Mouse (Mus musculus): Measurements from ENCODE around the gene Ulk4. TPM values are rescaled to one million over a fixed set of nuclear protein-coding genes. Genes with fewer than 3 reads are reported as not detected.
A peak's percentile ranks its signal among the peaks of the same experiment; 100 is the strongest.

Gene Ulk4
- polyA plus RNA-seq, 1 experiment from 2014 or later: 109 TPM

DNA sequence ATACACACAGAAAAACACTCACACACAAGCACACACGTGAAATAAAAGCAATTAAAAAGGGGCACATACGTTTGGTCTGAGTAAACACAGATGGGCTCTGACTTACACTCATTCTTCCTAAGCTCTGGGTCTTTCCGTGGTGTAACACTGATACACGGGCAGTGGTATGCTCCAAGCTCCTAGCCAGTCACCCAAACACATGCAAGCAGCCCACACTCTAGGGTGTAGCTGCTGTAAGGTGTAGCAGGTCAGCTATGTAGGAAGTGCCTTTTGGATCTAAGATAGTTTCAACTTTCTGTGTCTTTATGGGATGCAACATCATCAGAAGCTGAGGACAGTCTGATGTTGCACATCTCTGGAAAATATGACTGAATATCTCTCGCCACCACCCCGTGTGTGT lies 241.7 kb downstream of the Ulk4 start:
- ATAC-seq (ENCODE audit: low FRiP score): no peak
- H3K27ac ChIP-seq: no peak overlapping the region
- H3K4me1 ChIP-seq (replicated peaks): peaks cover 58% of the 10 kb centered on the region
- H3K36me3 ChIP-seq: no peaks in the 10 kb centered on the region
- no peaks in the 10 kb centered on the region for H3K27me3 ChIP-seq
- no peak overlapping the region for H3K4me2 ChIP-seq
- no peak overlapping the region for H3K9ac ChIP-seq
- no peak overlapping the region for H3K4me3 ChIP-seq
- no peaks in the 10 kb centered on the region for H3K9me3 ChIP-seq
- WGBS: 76% methylated on average over 6 of the region's 6 CpGs

GRCm38 (mm10) chr9:121033596-121033995 lies 243.4 kb downstream of the Ulk4 start:
- no peak for ATAC-seq (ENCODE audit: low FRiP score)
- Histone ChIP-seq H3K4me1 (replicated peaks) (peaks cover 50% of the 10 kb centered on the region), H3K27me3 (no peaks in the 10 kb centered on the region), H3K9ac (no peak overlapping the region), H3K36me3 (no peaks in the 10 kb centered on the region), H3K9me3 (no peaks in the 10 kb centered on the region), H3K4me3 (no peak overlapping the region), H3K27ac (no peak overlapping the region), H3K4me2 (no peak overlapping the region)
- 80% methylated on average over 4 of the region's 4 CpGs for WGBS

- no peak for ATAC-seq (ENCODE audit: low FRiP score)
- WGBS: 46% methylated on average over 10 of the region's 10 CpGs
- Histone ChIP-seq H3K27ac (no peak overlapping the region), H3K9ac (no peak overlapping the region), H3K4me1 (replicated peaks) (peaks cover 38% of the 10 kb centered on the region), H3K4me2 (no peak overlapping the region), H3K9me3 (no peaks in the 10 kb centered on the region), H3K36me3 (no peaks in the 10 kb centered on the region), H3K4me3 (no peak overlapping the region), H3K27me3 (no peaks in the 10 kb centered on the region)
Measured at GRCm38 (mm10) chr9:121032322-121032964, 244.6 kb downstream of the Ulk4 start.

DNA sequence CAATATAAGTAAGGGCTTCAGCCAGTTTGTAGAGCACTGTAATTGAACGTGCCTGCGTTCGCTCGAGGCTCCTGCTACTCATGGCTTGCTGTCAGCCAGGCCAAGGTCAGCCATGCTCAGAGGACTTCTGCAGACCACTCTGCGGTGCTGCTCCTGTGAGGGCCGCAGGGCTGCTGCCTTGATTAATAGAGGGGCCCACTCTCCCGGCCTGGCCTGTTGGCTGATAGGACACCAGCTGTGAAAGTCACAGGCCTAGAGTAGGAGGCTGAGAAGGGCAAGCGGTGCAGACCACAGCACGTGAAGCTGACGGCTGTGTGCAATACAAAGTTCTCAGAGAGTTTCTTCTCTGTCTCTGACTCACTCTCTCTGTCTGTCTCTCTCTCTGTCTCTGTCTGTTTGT lies 246.0 kb downstream of the Ulk4 start:
- Histone ChIP-seq H3K9ac (0 out of 2 replicates have a peak overlapping the region, but pooled peaks have one; percentile 2), H3K27me3 (no peaks in the 10 kb centered on the region), H3K9me3 (no peaks in the 10 kb centered on the region), H3K4me1 (replicated peaks) (peaks cover 24% of the 10 kb centered on the region), H3K36me3 (no peaks in the 10 kb centered on the region), H3K4me3 (no peak overlapping the region), H3K4me2 (no peak overlapping the region), H3K27ac (peak overlapping the region; percentile 41; the same call in 1 of the 2 replicates)
- no peak; the same call in 1 of the 2 replicates for ATAC-seq (ENCODE audit: low FRiP score)
- WGBS: 38% methylated on average over 10 of the region's 10 CpGs

DNA sequence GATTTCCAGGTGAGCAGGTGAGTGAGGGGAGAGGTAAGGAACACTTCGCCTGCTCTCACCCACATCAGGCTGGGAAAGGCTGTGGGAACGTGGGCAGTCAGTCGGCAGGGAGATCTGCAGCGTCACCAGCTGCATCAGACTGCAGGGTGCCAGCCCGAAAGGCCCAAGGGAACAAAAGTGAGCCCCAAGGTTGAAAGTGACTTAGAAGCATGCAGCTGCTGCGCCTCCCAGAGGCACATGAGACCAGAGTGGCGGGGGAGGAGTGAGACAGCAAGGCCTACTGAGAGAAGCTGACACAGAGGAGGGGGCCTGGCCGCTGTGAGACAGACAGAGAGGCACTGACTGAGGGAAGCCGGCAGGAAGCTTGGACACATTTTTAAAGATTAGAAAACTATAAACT lies 247.2 kb downstream of the Ulk4 start:
- Histone ChIP-seq H3K9ac (no peak overlapping the region), H3K27me3 (no peaks in the 10 kb centered on the region), H3K4me1 (replicated peaks) (peaks cover 23% of the 10 kb centered on the region), H3K4me3 (no peak overlapping the region), H3K36me3 (no peaks in the 10 kb centered on the region), H3K9me3 (no peaks in the 10 kb centered on the region), H3K27ac (no peak overlapping the region), H3K4me2 (no peak overlapping the region)
- WGBS: 33% methylated on average over 9 of the region's 9 CpGs
- ATAC-seq (ENCODE audit: low FRiP score): no peak

GRCm38 (mm10) chr9:121023526-121024264 lies 253.3 kb downstream of the Ulk4 start:
- no peak for ATAC-seq (ENCODE audit: low FRiP score)

DNA sequence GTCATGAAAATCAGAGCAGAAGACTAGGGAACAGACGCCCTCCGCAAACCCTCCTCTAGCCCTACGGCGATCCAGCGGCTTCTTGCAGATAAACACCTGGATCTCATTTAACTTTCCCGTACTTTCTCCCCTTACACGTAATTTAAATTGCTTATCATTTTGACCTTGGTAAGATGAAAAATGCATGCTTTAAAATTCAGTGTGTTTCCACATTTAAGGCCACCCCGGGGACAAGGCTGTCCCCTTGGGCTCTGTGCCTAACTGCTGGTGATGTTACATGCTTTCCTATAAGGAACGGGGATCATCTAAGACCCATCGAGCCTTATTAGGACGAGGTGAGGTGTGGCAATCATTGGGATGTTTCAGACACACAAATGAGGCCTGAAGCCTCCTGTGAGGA lies 256.6 kb downstream of the Ulk4 start:
- Histone ChIP-seq H3K9ac (no peak overlapping the region), H3K36me3 (no peaks in the 10 kb centered on the region), H3K4me3 (no peak overlapping the region), H3K27ac (no peak overlapping the region), H3K27me3 (no peaks in the 10 kb centered on the region), H3K4me1 (replicated peaks) (peaks cover 24% of the 10 kb centered on the region), H3K9me3 (no peaks in the 10 kb centered on the region), H3K4me2 (no peak overlapping the region)
- no peak for ATAC-seq (ENCODE audit: low FRiP score)
- 67% methylated on average over 11 of the region's 11 CpGs for WGBS

More at GRCm38 (mm10) chr9:121023526-121024264, 253.3 kb downstream of the Ulk4 start:
- no peaks in the 10 kb centered on the region for H3K9me3 ChIP-seq
- peaks cover 16% of the 10 kb centered on the region; the same call in 1 of the 2 replicates for H3K4me1 ChIP-seq (replicated peaks)
- H3K27me3 ChIP-seq: no peaks in the 10 kb centered on the region
- H3K9ac ChIP-seq: no peak overlapping the region
- H3K4me2 ChIP-seq: no peak overlapping the region
- 82% methylated on average over 14 of the region's 14 CpGs for WGBS
- no peak overlapping the region for H3K4me3 ChIP-seq
- H3K36me3 ChIP-seq: no peaks in the 10 kb centered on the region
- no peak overlapping the region; the same call in 1 of the 2 replicates for H3K27ac ChIP-seq

DNA sequence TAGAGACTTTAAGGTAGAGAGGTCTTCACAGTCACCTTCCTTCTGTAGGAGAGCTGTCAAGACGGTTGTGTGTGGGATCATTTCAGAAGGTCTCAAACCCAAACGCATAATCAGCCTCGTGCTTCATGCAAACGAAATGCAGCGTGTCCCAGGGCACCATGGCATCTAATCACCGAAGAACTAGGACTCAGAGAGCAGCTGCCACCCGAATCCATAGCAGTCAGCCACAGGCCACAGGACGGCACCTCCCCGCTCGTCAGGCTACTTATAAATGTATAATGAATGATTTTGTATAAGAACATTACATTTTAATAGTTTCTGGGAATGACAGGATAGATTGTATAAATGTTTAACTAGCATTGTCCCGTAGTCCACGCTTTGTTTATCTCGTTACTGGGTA lies 257.1 kb downstream of the Ulk4 start:
- ATAC-seq (ENCODE audit: low FRiP score): no peak
- Histone ChIP-seq H3K4me1 (replicated peaks) (peaks cover 26% of the 10 kb centered on the region), H3K4me3 (no peak overlapping the region), H3K36me3 (no peaks in the 10 kb centered on the region), H3K9me3 (no peaks in the 10 kb centered on the region), H3K9ac (no peak overlapping the region), H3K27ac (no peak overlapping the region), H3K4me2 (no peak overlapping the region), H3K27me3 (no peaks in the 10 kb centered on the region)
- WGBS: 68% methylated on average over 13 of the region's 13 CpGs

DNA sequence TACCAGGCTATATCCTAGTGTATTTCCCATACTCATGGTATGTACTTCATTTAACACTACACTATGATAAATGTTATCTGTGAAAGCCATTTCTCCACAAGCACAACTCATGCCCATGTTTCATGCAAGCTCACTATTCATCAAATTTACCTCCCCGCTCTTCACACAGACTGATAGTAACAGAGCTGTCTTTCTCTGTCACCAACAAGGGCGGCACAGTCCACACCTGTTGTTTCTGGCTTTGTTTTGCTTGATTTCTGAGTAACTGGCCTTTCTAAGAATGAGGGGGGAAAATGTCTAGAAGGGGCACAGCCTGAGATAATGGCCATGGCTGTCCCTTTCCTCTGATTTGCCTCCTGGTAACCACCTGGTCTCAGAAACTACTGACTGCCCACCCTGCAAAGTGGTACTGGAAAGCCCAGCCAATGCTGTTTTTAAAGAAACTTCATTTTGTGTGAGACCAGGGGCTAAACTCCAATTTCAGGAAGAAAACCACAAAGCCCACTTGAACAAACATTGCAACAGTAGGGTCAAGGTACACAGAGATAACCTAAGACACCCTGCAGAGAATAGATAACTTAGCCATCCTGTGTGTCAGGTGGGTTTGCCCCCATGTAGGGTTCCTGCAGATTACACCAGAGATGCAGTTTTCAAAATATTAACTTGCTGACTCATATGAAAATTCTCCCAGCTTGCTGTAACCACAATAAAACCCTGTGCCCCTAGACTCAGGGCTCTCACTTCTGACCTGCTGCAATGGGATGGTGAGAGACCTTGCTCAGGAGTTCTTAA lies 258.3 kb downstream of the Ulk4 start:
- no peak overlapping the region for H3K27ac ChIP-seq

DNA sequence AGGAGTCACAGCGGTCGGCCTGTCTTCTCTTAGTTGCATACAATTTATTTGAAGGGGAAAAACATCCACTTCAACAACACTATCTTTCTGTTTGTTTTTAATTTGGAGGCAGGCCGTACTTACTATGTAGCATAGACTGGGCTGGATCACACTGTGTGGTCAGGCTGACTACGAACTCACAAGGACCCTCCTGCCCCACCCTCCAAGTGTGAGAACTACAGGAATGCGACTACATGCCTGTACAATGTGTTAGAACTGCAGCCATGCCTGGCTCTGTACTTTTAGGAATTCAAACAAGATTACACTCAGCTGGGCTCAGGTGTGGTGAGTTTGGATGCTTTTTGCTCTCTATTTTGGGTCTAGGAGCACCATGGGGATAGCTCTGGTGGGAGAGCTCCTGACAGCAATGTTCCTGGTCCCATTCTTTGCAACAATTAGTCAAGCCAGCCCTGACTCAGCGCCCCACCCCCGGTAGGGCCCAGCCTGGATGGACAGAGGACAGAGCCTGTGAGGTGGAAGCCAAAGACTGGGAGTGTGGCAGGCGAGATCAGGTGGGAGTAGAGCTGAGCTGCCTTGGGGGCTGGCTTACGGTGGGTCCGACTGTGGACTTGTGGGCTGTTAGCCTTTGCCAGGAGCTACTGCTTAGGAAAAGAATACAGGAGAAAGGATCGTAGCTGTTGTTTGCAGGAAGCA lies 261.0 kb downstream of the Ulk4 start:
- 62% methylated on average over 11 of the region's 11 CpGs for WGBS
- Histone ChIP-seq H3K27ac (no peak overlapping the region), H3K4me1 (replicated peaks) (peaks cover 20% of the 10 kb centered on the region), H3K36me3 (no peaks in the 10 kb centered on the region), H3K9ac (no peak overlapping the region), H3K4me2 (no peak overlapping the region), H3K9me3 (no peaks in the 10 kb centered on the region), H3K4me3 (no peak overlapping the region), H3K27me3 (no peaks in the 10 kb centered on the region)
- no peak for ATAC-seq (ENCODE audit: low FRiP score)

More for the DNA sequence above, 258.3 kb downstream of the Ulk4 start:
- Histone ChIP-seq H3K4me1 (replicated peaks) (peaks cover 25% of the 10 kb centered on the region), H3K27me3 (no peaks in the 10 kb centered on the region), H3K9me3 (no peaks in the 10 kb centered on the region), H3K4me3 (no peak overlapping the region), H3K36me3 (no peaks in the 10 kb centered on the region), H3K9ac (no peak overlapping the region), H3K4me2 (no peak overlapping the region)
- ATAC-seq (ENCODE audit: low FRiP score): no peak
- WGBS: 82% methylated on average over 2 of the region's 2 CpGs

GRCm38 (mm10) chr9:121011540-121011939 lies 265.5 kb downstream of the Ulk4 start:
- 38% methylated on average over 4 of the region's 4 CpGs for WGBS
- no peak for ATAC-seq (ENCODE audit: low FRiP score)
- H3K27ac ChIP-seq: no peak overlapping the region

GRCm38 (mm10) chr9:121010544-121010943 lies 266.5 kb downstream of the Ulk4 start:
- Histone ChIP-seq H3K4me2 (no peak overlapping the region), H3K9ac (peak overlapping the region; percentile 35; the same call in 1 of the 2 replicates), H3K4me3 (no peak overlapping the region), H3K36me3 (no peaks in the 10 kb centered on the region), H3K27me3 (no peaks in the 10 kb centered on the region), H3K9me3 (no peaks in the 10 kb centered on the region), H3K4me1 (replicated peaks) (peaks cover 9% of the 10 kb centered on the region; the same call in 1 of the 2 replicates), H3K27ac (no peak overlapping the region)
- ATAC-seq (ENCODE audit: low FRiP score): no peak
- WGBS: 33% methylated on average over 3 of the region's 3 CpGs

More at GRCm38 (mm10) chr9:121011540-121011939, 265.5 kb downstream of the Ulk4 start:
- Histone ChIP-seq H3K4me3 (no peak overlapping the region), H3K36me3 (no peaks in the 10 kb centered on the region), H3K4me1 (replicated peaks) (peaks cover 15% of the 10 kb centered on the region; the same call in 1 of the 2 replicates), H3K4me2 (no peak overlapping the region), H3K9ac (no peak overlapping the region), H3K27me3 (no peaks in the 10 kb centered on the region), H3K9me3 (no peaks in the 10 kb centered on the region)

All from hindbrain, embryonic 13.5 days (tissue).